Mouse (Mus musculus): ENCODE measurements around the gene Mdga2.

The Mdga2 gene

DNA sequence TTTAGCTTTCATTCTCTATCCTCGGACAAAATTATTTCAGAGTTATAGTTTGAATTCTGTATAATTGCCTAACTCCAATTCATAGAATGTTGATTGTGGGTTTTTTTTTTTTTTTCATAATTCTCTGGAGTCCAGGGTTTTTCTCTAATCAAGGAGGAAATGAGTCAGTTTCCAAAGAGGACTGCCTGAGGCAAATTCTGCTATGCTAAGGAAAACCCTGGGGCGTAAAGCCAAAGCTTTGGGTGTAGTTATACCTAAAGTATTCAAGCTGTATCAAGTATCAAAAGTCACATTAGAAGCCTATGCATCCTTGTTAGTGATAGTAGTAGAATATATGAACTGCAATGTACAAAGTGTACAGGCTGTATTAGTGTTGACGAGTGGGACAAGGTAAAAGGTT, 519.6 kb downstream of the Mdga2 start:
- no peak for DNase-seq (ENCODE audit: low spot score in 2 of 2)

DNA sequence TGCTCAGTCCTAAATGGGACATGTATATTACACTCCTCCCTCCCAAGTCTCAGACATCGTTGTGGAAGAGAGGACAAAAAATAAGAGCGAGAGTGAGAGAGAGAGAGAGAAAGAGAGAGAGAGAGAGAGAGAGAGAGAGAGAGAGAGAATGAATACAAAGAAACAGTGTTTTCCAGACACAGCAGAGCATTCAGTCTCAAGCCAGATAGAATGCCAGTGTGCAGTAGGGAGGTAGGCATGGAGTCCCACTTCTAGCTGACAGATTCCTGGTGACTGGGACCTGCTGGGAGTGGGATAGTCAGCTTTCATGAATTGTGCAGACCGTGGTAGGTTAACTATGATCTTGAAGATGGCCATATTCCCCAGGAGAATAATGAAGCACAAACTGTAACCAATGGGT, 542.8 kb downstream of the Mdga2 start:
- no peak for DNase-seq (ENCODE audit: low spot score in 2 of 2)

DNA sequence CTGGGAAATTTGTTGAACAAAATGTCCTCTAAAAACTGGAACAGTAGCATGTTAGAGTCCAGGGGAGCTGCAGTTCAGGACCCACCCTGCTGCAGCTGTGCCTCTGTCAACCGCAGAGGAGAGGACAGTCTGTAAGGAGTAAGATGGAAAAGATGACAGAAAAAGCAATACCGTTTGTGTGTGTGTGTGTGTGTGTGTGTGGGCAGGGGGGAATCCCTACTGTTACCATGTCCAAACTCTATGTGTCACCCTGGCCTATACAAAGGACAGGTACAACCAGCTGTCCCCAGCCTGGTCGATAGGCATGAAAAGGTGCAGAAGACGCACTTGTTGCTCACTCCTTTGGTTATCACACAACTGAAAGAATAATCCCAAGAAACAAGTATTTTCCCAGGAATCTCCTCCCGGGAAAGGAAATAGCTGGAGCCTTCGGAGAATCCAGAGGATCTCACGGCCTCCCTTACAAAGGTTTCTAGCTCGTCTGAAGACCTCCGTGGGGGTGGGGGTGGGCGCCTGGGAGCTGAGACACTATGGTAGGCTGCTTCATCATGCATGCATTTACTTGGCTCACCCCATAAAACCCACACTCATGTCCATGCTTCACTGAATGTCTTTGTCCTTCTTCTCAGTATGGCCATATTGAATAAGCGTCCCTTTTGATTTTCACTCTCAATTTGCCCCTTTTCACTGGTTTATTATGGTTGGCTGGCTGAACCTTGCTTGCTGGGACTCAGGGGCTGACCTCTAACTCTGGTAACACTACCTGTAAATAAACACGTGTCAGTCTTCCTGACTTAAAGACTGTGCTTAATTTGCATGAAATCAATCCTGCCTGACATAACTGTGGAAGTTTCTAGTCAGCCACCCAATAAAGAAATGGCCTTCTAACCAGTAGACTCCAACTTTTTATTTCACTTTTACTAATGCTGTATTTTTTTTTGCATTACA, 573.5 kb downstream of the Mdga2 start:
- DNase-seq (ENCODE audit: low spot score in 2 of 2): no peak

DNA sequence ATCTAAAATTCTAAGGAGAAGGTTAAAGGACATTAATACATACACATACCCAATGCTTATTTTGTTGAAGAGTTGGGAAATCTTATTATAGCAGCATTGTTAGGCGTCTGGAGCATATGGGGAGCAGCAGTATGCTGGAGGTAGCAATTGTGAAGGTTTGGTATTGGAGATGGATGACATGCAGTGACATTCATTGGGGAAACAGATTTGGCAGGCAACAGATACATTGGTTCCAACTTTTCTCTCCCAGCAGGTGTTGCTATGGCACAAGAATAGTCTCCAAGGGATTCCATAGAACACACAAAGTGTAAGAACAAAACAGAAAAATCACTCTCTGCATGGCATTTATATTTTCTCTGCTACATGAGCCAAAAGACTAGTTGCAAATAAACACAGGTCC, 581.9 kb downstream of the Mdga2 start:
- DNase-seq (ENCODE audit: low spot score in 2 of 2): no peak

DNA sequence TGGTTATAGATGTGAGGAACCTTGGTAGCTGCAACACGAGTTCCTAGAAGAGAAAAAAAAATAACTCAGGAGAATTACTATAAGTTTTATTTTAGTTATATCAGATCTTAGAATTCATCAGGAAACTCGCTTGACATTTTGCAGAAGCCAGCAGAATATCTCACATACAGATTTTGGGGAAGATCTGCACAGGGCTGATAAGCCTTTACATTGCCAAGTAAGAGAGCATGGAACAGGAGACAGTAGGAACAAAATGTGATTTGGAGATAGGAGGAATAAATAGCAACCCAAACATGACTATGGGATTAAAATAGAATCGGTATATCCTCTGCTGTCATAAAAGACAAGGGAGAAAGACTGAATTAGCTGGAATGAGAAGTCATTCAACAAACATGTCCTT, 602.4 kb downstream of the Mdga2 start:
- DNase-seq (ENCODE audit: low spot score in 2 of 2): no peak

DNA sequence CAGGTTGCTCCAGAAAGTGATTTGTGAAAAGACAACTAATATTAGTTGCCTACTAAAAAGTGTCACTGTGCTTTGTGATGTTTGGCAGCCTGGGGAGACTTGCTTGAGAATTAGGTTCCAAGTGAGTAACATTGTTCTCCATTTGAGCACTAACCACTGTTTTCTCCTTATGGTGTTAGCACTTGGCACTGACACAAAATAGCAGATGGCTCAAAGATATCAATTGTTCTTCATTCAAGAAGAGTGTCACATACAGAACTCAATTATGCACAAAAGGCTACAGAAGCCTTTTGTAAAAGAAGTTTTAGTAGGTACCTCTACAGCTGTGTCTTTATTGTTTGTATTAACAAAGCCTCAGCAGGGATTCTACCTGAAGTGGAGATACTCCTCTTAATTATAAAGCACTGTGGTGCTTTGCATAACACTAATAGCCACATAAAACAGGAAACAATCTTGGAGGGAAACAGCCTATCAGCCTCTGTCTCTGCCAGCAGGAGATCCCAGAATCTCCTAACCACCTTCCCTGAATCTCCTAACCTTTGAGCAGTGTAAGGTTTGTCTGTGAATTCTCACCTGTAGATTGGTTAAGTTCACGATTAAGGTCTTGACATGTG, 630.6 kb downstream of the Mdga2 start:
- no peak for DNase-seq (ENCODE audit: low spot score in 2 of 2)

DNA sequence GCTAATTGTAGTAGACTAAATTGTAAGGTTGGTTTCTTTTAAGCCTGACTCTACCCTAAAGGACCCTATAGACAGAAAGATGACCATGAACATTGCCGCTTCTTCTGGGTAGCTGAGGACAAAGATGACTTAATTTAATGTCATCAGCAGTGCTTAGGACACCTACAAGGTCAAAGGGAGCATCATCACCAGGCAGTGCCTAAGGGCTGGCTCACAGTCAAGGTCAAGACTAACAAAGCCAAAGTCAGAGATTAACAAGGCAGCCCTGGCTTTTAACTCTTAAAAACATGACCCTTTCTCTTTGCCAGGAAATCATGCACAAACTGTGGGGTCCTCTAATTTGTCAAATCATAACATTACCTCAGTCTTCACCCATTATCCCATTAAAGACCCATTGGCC, 657.0 kb downstream of the Mdga2 start:
- DNase-seq (ENCODE audit: low spot score in 2 of 2): no peak

DNA sequence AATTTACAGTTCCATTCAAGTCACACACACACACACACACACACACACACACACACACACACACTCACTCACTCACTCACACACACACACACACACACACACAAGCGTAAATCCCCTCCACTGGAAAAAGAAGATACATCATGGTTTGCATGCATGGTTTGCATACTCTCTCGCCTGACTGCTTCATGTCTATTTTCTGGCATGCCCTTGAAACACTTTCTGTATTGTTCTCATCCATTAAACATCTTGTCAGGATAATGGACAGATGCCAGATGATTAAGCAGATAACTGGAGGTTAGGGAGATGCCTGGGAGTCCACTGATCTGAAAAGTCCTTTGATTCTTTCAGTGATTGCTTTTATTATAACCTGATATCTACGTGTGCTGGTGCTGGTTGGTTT, 665.5 kb downstream of the Mdga2 start:
- DNase-seq (ENCODE audit: low spot score in 2 of 2): no peak

DNA sequence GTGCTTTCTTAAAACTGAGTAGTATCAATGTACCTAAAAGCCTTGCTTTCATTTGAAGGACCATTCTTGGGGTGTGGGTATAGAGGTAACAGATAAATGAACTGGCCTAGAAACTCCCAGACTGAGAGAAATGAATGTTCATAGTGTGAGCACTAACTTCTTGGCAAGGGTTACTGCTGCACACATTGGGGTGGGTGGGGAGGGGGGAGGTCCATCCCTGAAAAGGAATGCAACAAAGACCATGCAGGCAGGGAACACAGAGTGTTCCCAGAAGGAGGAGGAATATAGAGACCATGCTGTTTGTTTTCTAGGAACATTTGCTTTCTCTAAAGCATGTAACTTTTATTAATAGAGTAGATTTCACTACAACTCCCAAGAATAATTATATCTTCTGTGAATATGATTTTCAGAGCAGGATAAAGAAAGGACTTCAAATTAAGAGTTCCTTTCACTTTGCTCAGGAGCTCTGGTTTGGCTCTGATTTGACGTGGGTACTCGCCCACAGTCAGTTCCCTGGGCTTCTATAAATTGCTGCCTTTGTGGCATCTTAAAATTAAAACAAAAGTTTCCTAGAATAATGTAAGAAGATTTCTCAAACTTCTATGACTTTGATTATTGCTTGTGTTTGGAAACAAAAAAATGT, 666.0 kb downstream of the Mdga2 start:
- no peak for DNase-seq (ENCODE audit: low spot score in 2 of 2)

DNA sequence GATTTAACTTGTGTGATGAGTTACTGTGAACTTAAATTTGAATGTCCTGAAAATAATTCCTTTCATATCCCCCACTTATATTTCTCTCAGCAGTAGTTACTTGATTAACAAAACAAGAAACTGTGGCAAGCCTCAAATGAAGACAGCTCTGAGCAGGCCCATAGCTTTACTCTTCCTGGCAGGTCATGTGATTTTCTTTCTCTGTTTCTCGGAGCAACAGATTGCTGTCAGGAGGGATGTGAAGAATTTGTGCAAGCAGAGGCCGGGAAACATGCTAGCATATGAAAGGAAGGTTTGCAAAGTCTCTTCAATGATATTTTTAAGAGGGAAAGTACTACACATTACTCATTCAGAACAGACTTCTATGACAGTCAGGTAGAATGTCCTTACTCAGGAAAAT, 697.4 kb downstream of the Mdga2 start:
- DNase-seq (ENCODE audit: low spot score in 2 of 2): no peak

DNA sequence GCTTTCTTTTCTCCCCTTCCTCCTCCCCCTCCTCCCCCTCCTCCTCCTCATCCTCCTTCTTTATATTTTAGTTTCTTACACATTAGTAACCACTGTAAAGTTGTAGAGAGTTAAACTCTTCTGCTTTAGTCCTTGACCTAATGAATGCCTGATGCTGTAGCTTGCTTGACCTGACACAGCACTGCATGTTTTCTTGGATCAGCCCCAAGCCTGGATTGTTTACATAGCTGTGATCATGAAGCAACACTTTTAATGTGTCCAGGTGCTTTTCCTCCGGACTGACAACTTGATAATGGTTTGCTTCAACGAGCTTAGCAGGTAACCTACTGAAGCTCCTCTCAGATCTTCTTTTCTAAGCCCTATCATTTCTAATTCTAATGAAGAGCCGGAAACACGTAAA, 723.1 kb downstream of the Mdga2 start:
- no peak for DNase-seq (ENCODE audit: low spot score in 2 of 2)

DNA sequence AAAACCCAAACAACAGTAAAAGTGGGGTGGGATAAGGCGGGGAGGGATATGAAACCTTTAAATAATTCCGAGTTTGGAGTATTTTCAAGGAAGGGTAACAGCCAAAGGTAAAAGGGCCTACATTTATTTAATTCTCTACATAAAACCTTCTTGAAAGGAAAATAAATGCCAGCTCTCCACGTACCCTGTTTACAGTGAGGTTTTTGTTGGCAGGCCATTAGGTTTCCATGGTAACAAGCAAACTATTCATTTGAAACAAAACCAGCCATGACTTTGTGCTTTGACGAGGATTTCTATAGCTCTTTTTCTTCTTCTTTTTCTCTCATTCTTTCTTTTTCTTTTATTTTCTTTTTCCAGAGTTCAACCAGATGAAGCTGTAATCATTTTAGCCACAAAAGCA, 751.5 kb downstream of the Mdga2 start:
- no peak for DNase-seq (ENCODE audit: low spot score in 2 of 2)

DNA sequence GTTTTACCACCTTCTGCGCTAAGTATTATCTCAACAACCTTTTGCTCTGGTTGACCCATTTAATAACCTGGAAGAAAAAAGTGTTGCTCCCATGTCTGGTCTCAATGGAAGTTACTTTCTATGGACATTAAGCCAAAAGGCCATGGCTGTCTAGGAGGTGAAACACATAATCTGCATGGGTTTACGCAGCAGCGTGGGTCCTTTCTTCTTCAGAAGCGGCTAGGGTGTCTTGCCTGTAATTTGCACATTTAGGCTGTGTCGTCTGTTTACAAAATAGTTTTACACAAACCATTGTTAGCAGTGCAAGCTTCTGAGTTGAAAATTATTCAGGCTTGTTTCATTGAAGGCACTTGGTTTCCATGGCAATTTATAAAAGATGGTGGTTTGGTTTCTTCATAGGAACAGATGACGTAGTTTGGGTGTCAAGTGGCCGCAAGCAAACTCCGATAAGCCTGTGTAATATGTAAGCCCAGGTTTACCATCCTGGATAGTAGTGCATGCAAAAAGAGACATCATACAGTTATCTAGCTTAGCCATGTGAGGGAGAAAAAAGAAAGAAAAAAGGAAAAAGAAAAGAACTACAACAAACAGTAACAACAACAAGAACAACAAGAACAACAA, 752.0 kb downstream of the Mdga2 start:
- DNase-seq (ENCODE audit: low spot score in 2 of 2): no peak

DNA sequence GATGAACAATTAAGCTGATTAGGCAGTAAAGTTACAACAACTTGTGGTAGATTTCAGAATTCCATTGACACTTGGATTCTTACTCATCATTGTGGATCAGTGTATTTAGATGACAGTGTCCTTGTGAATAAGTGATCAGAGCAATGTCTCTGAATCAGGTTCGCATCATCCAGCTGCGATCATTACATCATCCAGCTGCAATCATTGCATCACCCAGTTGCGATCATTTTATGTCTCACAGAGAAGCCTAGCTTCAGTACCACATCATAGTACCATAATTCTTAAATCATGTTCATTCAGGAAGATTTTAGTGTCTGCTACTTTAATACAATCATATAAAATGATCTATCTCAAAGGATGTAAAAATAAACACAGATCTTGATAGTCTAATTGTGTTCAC, 756.8 kb downstream of the Mdga2 start:
- no peak for DNase-seq (ENCODE audit: low spot score in 2 of 2)

DNA sequence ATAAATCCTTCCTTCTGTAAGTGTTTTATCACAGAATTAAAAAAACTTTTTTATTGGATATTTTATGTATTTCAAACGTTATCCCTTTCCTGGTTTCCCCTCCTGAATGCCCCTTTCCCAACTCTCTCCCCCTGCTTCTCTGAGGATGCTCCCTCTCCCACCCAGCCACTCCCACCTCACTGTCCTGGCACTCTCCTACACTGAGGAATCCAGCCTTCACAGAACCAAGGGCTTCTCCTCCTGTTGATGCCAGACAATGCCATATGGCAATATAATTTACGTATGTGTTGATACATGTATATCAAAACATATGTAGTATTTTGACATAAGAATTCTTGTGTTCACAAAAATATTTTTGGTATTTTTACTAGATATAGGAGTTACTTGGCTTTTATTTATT, 779.0 kb downstream of the Mdga2 start:
- DNase-seq (ENCODE audit: low spot score in 2 of 2): no peak

All from spleen, postnatal 4 days (tissue).